Mouse (Mus musculus): ENCODE results near the gene Diablo. TPM values are rescaled to one million over a fixed set of nuclear protein-coding genes. Genes with fewer than 3 reads are reported as not detected.

Diablo gene
- polyA plus RNA-seq, 1 experiment from 2014 or later, result 125 TPM

- WGBS, result 39% methylated on average over 4 of the region's 4 CpGs
- H3K9ac ChIP-seq, result no peak overlapping the region
- H3K27ac ChIP-seq, result no peak overlapping the region
- H3K4me1 ChIP-seq, result peaks cover 14% of the 10 kb centered on the region
- no peak overlapping the region for H3K4me2 ChIP-seq (replicated peaks)
- no peak for ATAC-seq (ENCODE audit: insufficient number of reproducible peaks, insufficient read depth, low FRiP score, low TSS enrichment)
- no peaks in the 10 kb centered on the region for H3K27me3 ChIP-seq
- no peaks in the 10 kb centered on the region for H3K36me3 ChIP-seq
- no peak overlapping the region for H3K4me3 ChIP-seq
- no peaks in the 10 kb centered on the region for H3K9me3 ChIP-seq
Measured at GRCm38 (mm10) chr5:123499717-123500116, 24.3 kb downstream of the Diablo start.

- Histone ChIP-seq H3K27ac (no peak overlapping the region), H3K4me3 (no peak overlapping the region), H3K36me3 (no peaks in the 10 kb centered on the region), H3K4me1 (peaks cover 10% of the 10 kb centered on the region; the same call in 1 of the 2 replicates), H3K4me2 (replicated peaks) (no peak overlapping the region), H3K27me3 (no peaks in the 10 kb centered on the region), H3K9me3 (no peaks in the 10 kb centered on the region), H3K9ac (no peak overlapping the region)
- ATAC-seq (ENCODE audit: insufficient number of reproducible peaks, insufficient read depth, low FRiP score, low TSS enrichment), result no peak
- WGBS, result 43% methylated on average over 9 of the region's 9 CpGs
Measured at GRCm38 (mm10) chr5:123489935-123490334, 34.0 kb downstream of the Diablo start.

GRCm38 (mm10) chr5:123489112-123489785, 34.7 kb downstream of the Diablo start, which contains the start of the genes Lrrc43 and Il31:
Gene Lrrc43, plus strand, starts transcription at chr5:123489305.
Gene Il31, minus strand, starts transcription at chr5:123489489.
- Histone ChIP-seq H3K4me2 (replicated peaks) (peak within 1 kb of the TSS; percentile 50), H3K4me3 (peak within 1 kb of the TSS; percentile 19; the same call in 1 of the 2 replicates), H3K4me1 (peaks cover 10% of the 10 kb centered on the region; the same call in 1 of the 2 replicates), H3K9me3 (no peaks in the 10 kb centered on the region), H3K36me3 (no peaks in the 10 kb centered on the region), H3K27me3 (no peaks in the 10 kb centered on the region), H3K9ac (peak within 1 kb of the TSS; percentile 50; the same call in 1 of the 2 replicates), H3K27ac (no peak within 1 kb of the TSS)
- WGBS, result 6% methylated on average over 25 of the region's 25 CpGs
- ATAC-seq (ENCODE audit: insufficient number of reproducible peaks, insufficient read depth, low FRiP score, low TSS enrichment), result 0 out of 2 replicates have a peak, but pooled peaks have one; percentile 15

GRCm38 (mm10) chr5:123487659-123488395, 36.1 kb downstream of the Diablo start:
- H3K9ac ChIP-seq, result no peak overlapping the region
- H3K27me3 ChIP-seq, result no peaks in the 10 kb centered on the region
- H3K4me1 ChIP-seq, result peaks cover 10% of the 10 kb centered on the region; the same call in 1 of the 2 replicates
- no peak overlapping the region for H3K4me2 ChIP-seq (replicated peaks)
- 83% methylated on average over 11 of the region's 11 CpGs for whole genome bisulfite sequencing
- no peak overlapping the region for H3K27ac ChIP-seq
- ATAC-seq (ENCODE audit: insufficient number of reproducible peaks, insufficient read depth, low FRiP score, low TSS enrichment), result no peak
- no peak overlapping the region for H3K4me3 ChIP-seq
- no peaks in the 10 kb centered on the region for H3K9me3 ChIP-seq
- H3K36me3 ChIP-seq, result no peaks in the 10 kb centered on the region

GRCm38 (mm10) chr5:123473817-123474216, 50.2 kb downstream of the Diablo start:
- 87% methylated on average over 5 of the region's 5 CpGs for WGBS
- H3K27ac ChIP-seq, result no peak overlapping the region
- no peak for ATAC-seq (ENCODE audit: insufficient number of reproducible peaks, insufficient read depth, low FRiP score, low TSS enrichment)

GRCm38 (mm10) chr5:123470784-123471400, 53.1 kb downstream of the Diablo start:
- Histone ChIP-seq H3K27ac (peak overlapping the region; percentile 54; the same call in 1 of the 2 replicates), H3K9ac (no peak overlapping the region), H3K36me3 (no peaks in the 10 kb centered on the region), H3K4me1 (no peaks in the 10 kb centered on the region), H3K4me3 (no peak overlapping the region), H3K9me3 (no peaks in the 10 kb centered on the region), H3K4me2 (replicated peaks) (no peak overlapping the region), H3K27me3 (no peaks in the 10 kb centered on the region)
- WGBS, result 60% methylated on average over 10 of the region's 10 CpGs
- no peak for ATAC-seq (ENCODE audit: insufficient number of reproducible peaks, insufficient read depth, low FRiP score, low TSS enrichment)

More at GRCm38 (mm10) chr5:123473817-123474216, 50.2 kb downstream of the Diablo start:
- no peaks in the 10 kb centered on the region for H3K4me1 ChIP-seq
- no peak overlapping the region for H3K4me3 ChIP-seq
- H3K9me3 ChIP-seq, result no peaks in the 10 kb centered on the region
- no peaks in the 10 kb centered on the region for H3K36me3 ChIP-seq
- H3K27me3 ChIP-seq, result no peaks in the 10 kb centered on the region
- no peak overlapping the region for H3K4me2 ChIP-seq (replicated peaks)
- H3K9ac ChIP-seq, result no peak overlapping the region

GRCm38 (mm10) chr5:123464638-123465037, 59.3 kb downstream of the Diablo start:
- Histone ChIP-seq H3K9ac (no peak overlapping the region), H3K9me3 (no peaks in the 10 kb centered on the region), H3K4me2 (replicated peaks) (no peak overlapping the region), H3K4me1 (no peaks in the 10 kb centered on the region), H3K27ac (no peak overlapping the region), H3K4me3 (no peak overlapping the region), H3K27me3 (no peaks in the 10 kb centered on the region), H3K36me3 (no peaks in the 10 kb centered on the region)
- WGBS, result 74% methylated on average over 1 of the region's 1 CpGs
- no peak for ATAC-seq (ENCODE audit: insufficient number of reproducible peaks, insufficient read depth, low FRiP score, low TSS enrichment)

GRCm38 (mm10) chr5:123461420-123461819, 62.6 kb downstream of the Diablo start:
- no peaks in the 10 kb centered on the region for H3K27me3 ChIP-seq
- no peak overlapping the region for H3K9ac ChIP-seq
- H3K36me3 ChIP-seq, result 0 out of 2 replicates have a peak, but pooled peaks cover 1% of the 10 kb centered on the region
- WGBS, result 65% methylated on average over 5 of the region's 5 CpGs
- H3K4me3 ChIP-seq, result no peak overlapping the region
- H3K4me2 ChIP-seq (replicated peaks), result no peak overlapping the region
- no peak for ATAC-seq (ENCODE audit: insufficient number of reproducible peaks, insufficient read depth, low FRiP score, low TSS enrichment)
- H3K27ac ChIP-seq, result no peak overlapping the region
- H3K4me1 ChIP-seq, result no peaks in the 10 kb centered on the region
- H3K9me3 ChIP-seq, result no peaks in the 10 kb centered on the region

Small RNAs within 50 kb of the gene (microRNA-seq; reads per million reads assigned to microRNA genes)
- 1.1 reads per million for gene Mir7647

Other genes with a start within 250 kb of the Diablo start
- 41.8 and 44.7 TPM in 2 replicates for gene Bcl7a, start 180.3 kb downstream of the Diablo start, polyA plus RNA-seq (2016; fragmentation: Nextera tagmentation; extraction: Ambion mirVana)
- gene Mlxip, start 129.4 kb downstream of the Diablo start, polyA plus RNA-seq (2016; fragmentation: Nextera tagmentation; extraction: Ambion mirVana), result 15.8 and 17.4 TPM in 2 replicates
- not detected in 2 replicates for gene Lrrc43, start 34.9 kb downstream of the Diablo start, polyA plus RNA-seq (2016; fragmentation: Nextera tagmentation; extraction: Ambion mirVana)
- gene Il31, start 34.7 kb downstream of the Diablo start, polyA plus RNA-seq (2016; fragmentation: Nextera tagmentation; extraction: Ambion mirVana), result not detected in 2 replicates
- 1.3 and 2.2 TPM in 2 replicates for gene B3gnt4, start 13.7 kb downstream of the Diablo start, polyA plus RNA-seq (2016; fragmentation: Nextera tagmentation; extraction: Ambion mirVana)
- gene Gm49027, start 1.3 kb upstream of the Diablo start, polyA plus RNA-seq (2016; fragmentation: Nextera tagmentation; extraction: Ambion mirVana), result 1.5 and 3.4 TPM in 2 replicates
- gene Vps33a, start 48.9 kb upstream of the Diablo start, polyA plus RNA-seq (2016; fragmentation: Nextera tagmentation; extraction: Ambion mirVana), result 26.8 and 27.4 TPM in 2 replicates
- gene Clip1, start 160.4 kb upstream of the Diablo start, polyA plus RNA-seq (2016; fragmentation: Nextera tagmentation; extraction: Ambion mirVana), result 50.6 and 53.2 TPM in 2 replicates
- 90.7 and 98.4 TPM in 2 replicates for gene Zcchc8, start 196.9 kb upstream of the Diablo start, polyA plus RNA-seq (2016; fragmentation: Nextera tagmentation; extraction: Ambion mirVana)
- 161 and 164 TPM in 2 replicates for gene Rsrc2, start 225.2 kb upstream of the Diablo start, polyA plus RNA-seq (2016; fragmentation: Nextera tagmentation; extraction: Ambion mirVana)
- gene Kntc1, start 225.5 kb upstream of the Diablo start, polyA plus RNA-seq (2016; fragmentation: Nextera tagmentation; extraction: Ambion mirVana), result 40.9 and 41.2 TPM in 2 replicates